Mouse (Mus musculus) heart, adult 8-10 months (tissue): ENCODE measurements around the gene Crip1. TPM values are rescaled to one million over a fixed set of nuclear protein-coding genes. Genes with fewer than 3 reads are reported as not detected.
"Not testable (repeated sequence)": the region's sequence is repeated elsewhere in the genome, so short reads cannot be mapped to it uniquely, and the experiment has no call there.

Experiments
- DNase-seq: peaks from one replicate; pipeline ENCODE4 v3.0.0; 2022; ENCODE audit warnings: low spot score
- total RNA-seq, 4 experiments: library from RNA; stranded (reverse); gene quantifications; 2 replicates each; pipeline ENCODE4 v1.2.4; 2022

Gene Crip1
- total RNA-seq, 4 experiments from 2014 or later, result 154 to 215 (median 169) TPM

DNA sequence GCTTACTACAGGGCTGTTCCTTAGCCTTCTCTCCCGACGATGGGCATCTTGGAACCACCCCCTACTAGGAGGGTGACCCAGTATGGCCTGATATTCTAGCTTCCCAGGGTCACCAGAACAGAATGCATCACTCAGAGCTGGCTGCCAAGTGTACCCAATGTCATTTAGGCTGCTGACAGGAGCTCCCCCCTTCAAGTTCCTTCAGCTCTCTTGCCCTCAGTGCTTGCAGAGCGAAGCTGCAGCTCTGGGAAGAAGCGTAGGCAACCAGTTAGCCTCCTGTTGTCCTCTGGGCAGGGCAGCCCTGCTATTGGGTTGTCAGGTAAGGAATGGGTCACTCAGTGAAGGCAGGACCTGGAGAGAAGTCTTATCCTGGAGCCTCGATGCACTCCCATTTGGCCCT, 38.8 kb downstream of the Crip1 start:
- no peak for DNase-seq

DNA sequence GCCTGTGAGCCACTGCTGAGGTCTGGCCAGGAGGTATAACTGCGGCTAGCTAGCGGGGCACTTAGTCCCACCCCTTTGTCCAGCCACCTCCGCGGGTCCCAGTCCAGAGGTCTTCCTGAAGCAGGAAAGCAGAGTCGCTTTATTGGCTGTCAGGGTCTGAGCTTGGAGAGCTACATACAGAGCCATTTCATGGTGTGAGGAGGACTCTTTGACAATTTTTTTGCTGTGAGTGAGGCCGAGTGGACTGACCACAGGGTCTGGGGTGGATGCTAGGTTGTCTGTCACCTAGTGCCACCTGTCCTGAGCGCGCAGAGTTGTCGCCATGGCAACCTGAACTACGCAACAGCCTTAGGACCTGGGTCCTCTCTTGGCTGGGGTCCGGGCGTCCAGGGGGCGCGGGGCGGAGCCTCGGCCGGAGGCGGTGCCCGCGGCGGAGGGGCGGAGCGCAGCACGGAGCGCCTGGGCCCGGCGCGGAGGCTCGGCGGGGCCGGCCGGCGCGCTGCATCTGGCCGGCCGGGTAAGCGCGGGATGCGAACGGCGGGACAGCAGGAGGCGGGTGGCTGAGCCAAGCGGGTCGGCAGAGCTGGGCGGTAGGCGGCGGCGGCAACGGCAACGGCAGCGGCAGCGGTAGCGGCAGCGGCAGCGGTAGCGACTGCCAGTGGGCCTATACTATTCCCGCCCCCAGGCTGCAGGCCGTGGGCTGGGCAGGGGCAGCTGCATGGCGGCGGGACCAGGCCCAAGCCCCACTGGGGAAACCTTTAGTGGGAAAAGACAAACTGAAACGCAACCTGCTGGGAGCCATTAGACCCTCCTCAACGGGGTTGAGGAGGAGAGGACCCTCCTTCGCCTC, 39.6 kb downstream of the Crip1 start, which contains the start of gene Tmem121:
Tmem121 (plus strand) TSS at position 489 of the 850 bp plus-strand sequence.
- DNase-seq, result no peak

- DNase-seq, result no peak
Measured at GRCm38 (mm10) chr12:113186326-113187010, 40.4 kb downstream of the Crip1 start.

- DNase-seq, result no peak
Measured at GRCm38 (mm10) chr12:113187011-113187375, 40.9 kb downstream of the Crip1 start.

DNA sequence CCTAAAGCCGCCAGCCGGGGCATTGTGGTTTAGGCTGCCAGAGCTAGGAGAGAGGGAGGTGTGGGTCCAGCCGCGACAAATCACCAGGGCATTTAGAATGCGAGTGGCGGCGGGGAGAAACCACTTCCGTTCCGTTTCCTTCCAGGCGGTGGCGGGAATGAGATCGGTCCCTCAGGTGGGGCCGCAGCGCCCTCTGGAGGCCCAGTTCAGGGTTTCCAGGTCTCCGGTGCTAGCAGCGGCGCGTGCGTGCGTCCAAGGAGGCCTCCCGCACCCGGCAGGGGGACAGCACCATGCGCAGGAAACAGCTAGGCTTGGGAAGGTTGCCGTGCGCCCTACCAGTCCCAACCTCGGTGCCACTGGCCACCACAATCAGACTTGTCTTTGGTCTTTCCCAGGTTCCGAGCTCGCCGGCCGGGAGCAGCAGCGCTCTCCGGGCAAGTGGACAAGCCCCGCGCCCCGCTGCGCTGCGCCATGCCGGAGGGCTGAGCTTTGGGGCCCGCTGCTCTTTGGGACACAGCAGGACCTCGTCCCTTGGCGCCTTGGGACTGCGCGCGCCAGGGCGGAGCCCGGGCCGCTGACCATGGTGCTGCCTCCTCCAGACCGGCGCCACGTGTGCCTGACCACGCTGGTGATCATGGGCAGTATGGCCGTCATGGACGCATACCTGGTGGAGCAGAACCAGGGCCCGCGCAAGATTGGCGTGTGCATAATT, 41.6 kb downstream of the Crip1 start:
- DNase-seq, result peak; percentile 27

- no peak for DNase-seq
Measured at GRCm38 (mm10) chr12:113188349-113189055, 42.4 kb downstream of the Crip1 start.

GRCm38 (mm10) chr12:113193423-113193822, 47.3 kb downstream of the Crip1 start:
- DNase-seq, result no peak

- DNase-seq, result not testable (repeated sequence)
Measured at GRCm38 (mm10) chr12:113199132-113199531, 53.0 kb downstream of the Crip1 start.

DNA sequence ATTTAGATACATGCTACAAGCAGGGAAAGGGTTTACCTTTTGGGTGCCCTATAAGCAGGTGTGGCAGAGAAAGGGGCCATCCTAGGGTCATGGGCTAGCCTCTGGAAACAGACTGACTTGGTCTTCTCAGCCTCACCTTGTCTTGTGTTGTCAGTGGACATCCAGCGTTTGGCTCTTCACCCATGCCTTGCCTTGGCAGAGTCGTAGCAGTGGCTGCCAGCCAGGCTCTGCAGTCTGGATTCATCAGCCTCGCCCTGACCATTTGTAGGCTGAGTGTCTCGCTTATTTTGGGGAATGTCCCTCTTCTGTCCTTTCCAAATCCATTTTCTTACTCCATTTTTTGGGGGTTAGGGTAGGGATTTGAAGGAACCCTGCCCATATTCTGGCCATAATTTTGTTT, 55.2 kb downstream of the Crip1 start:
- no peak for DNase-seq

- DNase-seq, result no peak
Measured at GRCm38 (mm10) chr12:113202008-113202407, 55.9 kb downstream of the Crip1 start.

Other genes with a start within 250 kb of the Crip1 start
- gene Jag2, start 216.5 kb upstream of the Crip1 start, total RNA-seq, result 10 to 100 TPM; 25.1 to 30.4 (median 29.8) TPM
- 10 to 100 TPM in 1 of 4 experiments, 1 to 10 TPM in 3; 7.0 to 11.7 (median 8.5) TPM for gene Nudt14, start 204.2 kb upstream of the Crip1 start, total RNA-seq
- 10 to 100 TPM; 21.6 to 29.6 (median 26.3) TPM for gene Btbd6, start 169.8 kb upstream of the Crip1 start, total RNA-seq
- gene Brf1, start 145.6 kb upstream of the Crip1 start, total RNA-seq, result 10 to 100 TPM; 22.9 to 28.1 (median 24.6) TPM
- gene Pacs2, start 131.8 kb upstream of the Crip1 start, total RNA-seq, result 10 to 100 TPM; 30.4 to 38.2 (median 36.1) TPM
- not detected for gene Tex22, start 71.8 kb upstream of the Crip1 start, total RNA-seq
- gene Mta1, start 48.0 kb upstream of the Crip1 start, total RNA-seq, result 10 to 100 TPM; 45.0 to 47.2 (median 46.1) TPM
- gene Crip2, start 6.1 kb upstream of the Crip1 start, total RNA-seq, result 1,000 to 10,000 TPM; 1,612 to 1,913 (median 1,690) TPM
- gene Tedc1, start 10.1 kb downstream of the Crip1 start, total RNA-seq, result under 1 TPM; 0.12 to 0.49 (median 0.33) TPM
- under 1 TPM in 2 of 4 experiments, not detected in 2; 0.16 to 0.22 TPM for gene Tmem121, start 39.6 kb downstream of the Crip1 start, total RNA-seq